Mouse (Mus musculus) heart, postnatal 10 days (tissue): ENCODE measurements at regions not wholly inside any gene's neighbourhood (a gene's known extent, or its start where the extent isn't known, plus 50 kb on each side); places are given as distances from the start of the nearest gene placed in this dataset.

Experiments
- DNase-seq, 2 experiments: peaks; one replicate each; pipeline ENCODE4 v3.0.0; 2021
- intact Hi-C: fragments of 180-260 bp; cut with DNase I; formaldehyde crosslinking; loops from one replicate; pipeline ENCODE4 v1.15.1; 2025

DNA sequence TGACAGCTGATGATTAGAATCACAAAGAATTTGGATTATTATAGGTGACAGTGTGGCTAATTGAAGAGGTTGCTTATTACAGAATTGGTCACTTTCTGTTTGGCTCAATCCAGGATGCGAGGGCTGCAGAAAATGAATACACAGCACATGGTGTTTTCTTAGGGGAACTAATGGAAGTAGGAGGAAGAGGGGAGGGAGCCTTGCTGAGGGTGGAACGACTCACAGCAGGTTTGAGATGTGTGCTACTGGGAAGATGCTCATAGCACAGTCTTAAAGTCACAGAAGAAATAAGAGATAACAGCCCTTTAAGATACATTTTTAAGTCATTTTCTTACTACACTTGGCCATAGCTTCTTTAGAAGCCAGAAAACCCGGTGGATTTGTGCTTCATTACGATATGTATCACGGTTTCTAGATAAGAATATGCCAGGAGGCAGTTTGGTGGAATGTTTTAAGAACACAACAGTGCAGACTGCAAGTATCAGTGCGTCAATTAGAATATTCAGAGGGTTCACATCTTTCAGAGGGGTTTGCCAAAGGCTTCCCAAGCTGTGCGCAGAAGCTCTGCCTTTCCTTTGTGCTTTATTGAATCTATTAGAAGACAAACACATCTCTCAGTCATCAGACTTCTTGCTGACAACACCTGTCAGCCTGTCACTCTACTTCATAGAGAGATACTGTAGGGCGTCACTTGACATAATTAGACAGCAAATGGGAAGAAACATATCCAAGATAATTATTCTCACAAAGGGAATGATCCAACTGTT is 853.7 kb downstream of the Otol1 start:
- DNase-seq = no peak
- intact Hi-C loops = no loop called here

DNA sequence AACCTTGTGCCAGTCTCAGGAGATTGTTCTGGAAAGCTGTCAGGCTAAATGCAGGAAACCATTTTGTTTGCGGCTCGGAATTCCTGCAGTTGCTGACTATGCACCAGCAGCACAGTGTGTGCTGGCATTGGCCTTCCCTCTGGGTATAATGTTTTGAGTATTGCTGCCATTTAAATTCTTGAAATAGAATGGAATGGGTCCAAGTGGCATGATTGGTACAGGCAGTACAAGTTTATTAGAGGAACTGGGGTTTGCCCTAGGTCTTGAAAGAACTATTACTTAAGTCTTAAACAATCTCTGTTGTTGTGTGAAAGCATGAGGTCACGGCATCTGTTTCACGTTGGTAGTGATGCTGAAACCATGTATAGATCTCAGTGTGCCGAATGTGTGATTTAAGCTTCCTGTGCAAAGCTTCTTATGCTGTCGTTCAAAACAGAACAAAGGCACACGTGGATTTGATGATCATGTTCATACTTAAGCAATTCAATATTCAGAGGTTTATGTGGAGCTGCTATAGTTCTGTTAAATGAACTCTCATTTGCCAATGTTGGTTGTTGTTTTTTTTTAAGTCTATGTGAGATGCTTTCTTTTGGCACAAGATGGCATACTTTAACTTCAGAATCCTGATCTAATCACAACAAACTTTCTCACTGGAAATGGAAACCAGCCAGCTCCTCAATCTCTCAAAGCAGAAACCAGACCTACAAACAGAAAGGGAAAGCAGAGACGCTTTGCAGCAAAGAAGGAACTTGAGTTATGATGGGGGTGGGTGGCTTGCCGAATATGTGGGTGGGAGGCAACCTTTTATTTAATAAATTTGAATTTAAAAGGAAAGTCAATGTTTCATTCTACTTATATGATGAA is 866.5 kb downstream of the Otol1 start:
- intact Hi-C loops = no loop called here
- peak; percentile 19 to 52 for DNase-seq

DNA sequence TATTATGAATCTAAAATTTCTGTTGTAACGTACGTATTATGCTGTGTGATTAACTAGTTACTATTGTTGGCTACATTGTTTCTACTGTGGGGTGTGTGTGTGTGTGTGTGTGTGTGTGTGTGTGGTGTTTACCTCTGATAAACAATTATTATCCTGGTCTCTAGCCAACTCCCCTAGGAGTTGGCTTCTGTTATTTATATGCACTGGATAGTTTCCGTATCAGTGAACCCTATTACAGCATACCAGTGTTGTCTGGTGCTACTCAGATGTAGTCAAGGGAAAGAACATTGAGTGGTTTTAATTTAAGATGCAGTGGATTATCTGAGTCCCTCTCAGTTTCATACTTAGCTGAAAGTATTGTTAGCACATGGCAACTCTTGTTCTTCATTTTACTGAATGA is 867.2 kb downstream of the Otol1 start:
- intact Hi-C loops = no loop called here
- peak; percentile 12 to 27 for DNase-seq
